Mouse (Mus musculus) liver, embryonic 12.5 days (tissue): ENCODE results near the gene Zfp580. TPM values are rescaled to one million over a fixed set of nuclear protein-coding genes. Genes with fewer than 3 reads are reported as not detected.
"Not testable (repeated sequence)": the region's sequence is repeated elsewhere in the genome, so short reads cannot be mapped to it uniquely, and the experiment has no call there.

ENCODE experiments used
- ATAC-seq: fragments of 200-750 bp; cut with Nextera tagmentation; 2 replicates; pipeline ENCODE4 v1.8.0; 2017; ENCODE audit warnings: moderate number of reproducible peaks, mild to moderate bottlenecking, moderate library complexity
- H3K27ac ChIP-seq: fragments of 300-500 bp; sonication (generic); 2 replicates; pipeline ENCODE4 v1.5.1; 2016; ENCODE audit warnings: mild to moderate bottlenecking
- H3K27me3 ChIP-seq: fragments of 300-500 bp; sonication (generic); replicated peaks from 2 replicates; pipeline ENCODE4 v1.6.1; 2016; ENCODE audit warnings: mild to moderate bottlenecking, moderate library complexity
- H3K36me3 ChIP-seq: fragments of 300-500 bp; sonication (generic); 2 replicates; pipeline ENCODE4 v1.6.1; 2016; ENCODE audit warnings: mild to moderate bottlenecking, moderate library complexity
- H3K4me1 ChIP-seq: fragments of 300-500 bp; sonication (generic); 2 replicates; pipeline ENCODE4 v1.6.1; 2016
- H3K4me2 ChIP-seq: fragments of 300-500 bp; sonication (generic); 2 replicates; pipeline ENCODE4 v1.6.1; 2016; ENCODE audit warnings: mild to moderate bottlenecking, moderate library complexity
- H3K4me3 ChIP-seq: fragments of 300-500 bp; sonication (generic); 2 replicates; pipeline ENCODE4 v1.5.1; 2016; ENCODE audit warnings: mild to moderate bottlenecking, moderate library complexity
- H3K9ac ChIP-seq: fragments of 300-500 bp; sonication (generic); 2 replicates; pipeline ENCODE4 v1.6.1; 2016; ENCODE audit warnings: mild to moderate bottlenecking, moderate library complexity
- H3K9me3 ChIP-seq: fragments of 300-500 bp; sonication (generic); replicated peaks from 2 replicates; pipeline ENCODE4 v1.6.1; 2016; ENCODE audit warnings: mild to moderate bottlenecking, moderate library complexity
- WGBS: fragments of 180-500 bp; shearing (Covaris S2); methylation state at CpG from one replicate; pipeline ENCODE4 v1.1.7; 2016; ENCODE audit not compliant: insufficient replicate concordance; 5-methylcytosine and 5-hydroxymethylcytosine counted together
- polyA plus RNA-seq: library from polyadenylated mRNA; unstranded; fragments of >200 nt; fragmentation: Nextera tagmentation; extraction: Ambion mirVana; gene quantifications from 2 replicates; pipeline ENCODE4 v1.2.1, GENCODE M21; 2016

Gene Zfp580
- polyA plus RNA-seq, 1 experiment from 2014 or later, result 5.2 TPM

- peak overlapping the region; percentile 87 for H3K4me2 ChIP-seq
- H3K36me3 ChIP-seq, result peaks cover 76% of the 10 kb centered on the region
- not testable (repeated sequence) for H3K9me3 ChIP-seq, H3K27me3 ChIP-seq, ATAC-seq
- H3K4me1 ChIP-seq, result peaks cover 80% of the 10 kb centered on the region
- peak overlapping the region; percentile 61; the same call in 1 of the 2 replicates for H3K9ac ChIP-seq
- WGBS, result 42% methylated on average over 9 of the region's 13 CpGs
- peak overlapping the region; percentile 97 for H3K27ac ChIP-seq
- peak overlapping the region; percentile 99 for H3K4me3 ChIP-seq
Observed at GRCm38 (mm10) chr7:5079365-5080009, 28.1 kb downstream of the Zfp580 start.

GRCm38 (mm10) chr7:5080010-5080751, 28.8 kb downstream of the Zfp580 start, which contains the start of gene Epn1:
Gene Epn1, plus strand, starts transcription at chr7:5080235.
- Histone ChIP-seq H3K27me3 (no peaks in the 10 kb centered on the region), H3K4me2 (peak within 1 kb of the TSS; percentile 87), H3K27ac (peak within 1 kb of the TSS; percentile 97), H3K9me3 (no peaks in the 10 kb centered on the region), H3K36me3 (peaks cover 76% of the 10 kb centered on the region), H3K4me1 (peaks cover 80% of the 10 kb centered on the region), H3K4me3 (peak within 1 kb of the TSS; percentile 99), H3K9ac (peak within 1 kb of the TSS; percentile 98)
- ATAC-seq, result peak; percentile 88
- WGBS, result under 1% methylated on average over 80 of the region's 81 CpGs

GRCm38 (mm10) chr7:5080815-5081214, 29.5 kb downstream of the Zfp580 start:
- Histone ChIP-seq H3K4me1 (peaks cover 80% of the 10 kb centered on the region), H3K36me3 (peaks cover 76% of the 10 kb centered on the region), H3K9ac (peak overlapping the region; percentile 98), H3K9me3 (no peaks in the 10 kb centered on the region), H3K27me3 (no peaks in the 10 kb centered on the region), H3K4me3 (peak overlapping the region; percentile 99), H3K27ac (peak overlapping the region; percentile 97), H3K4me2 (peak overlapping the region; percentile 87)
- 10% methylated on average over 6 of the region's 6 CpGs for WGBS
- ATAC-seq, result no peak

GRCm38 (mm10) chr7:5081241-5081640, 29.9 kb downstream of the Zfp580 start:
- no peaks in the 10 kb centered on the region for H3K9me3 ChIP-seq
- H3K4me1 ChIP-seq, result peaks cover 80% of the 10 kb centered on the region
- peak overlapping the region; percentile 98 for H3K9ac ChIP-seq
- H3K27ac ChIP-seq, result peak overlapping the region; percentile 97
- H3K4me3 ChIP-seq, result peak overlapping the region; percentile 99
- WGBS, result 15% methylated on average over 6 of the region's 6 CpGs
- H3K4me2 ChIP-seq, result peak overlapping the region; percentile 87
- ATAC-seq, result peak; percentile 56
- H3K27me3 ChIP-seq, result no peaks in the 10 kb centered on the region
- H3K36me3 ChIP-seq, result peaks cover 77% of the 10 kb centered on the region

GRCm38 (mm10) chr7:5081939-5082338, 30.6 kb downstream of the Zfp580 start:
- Histone ChIP-seq H3K27me3 (no peaks in the 10 kb centered on the region), H3K4me1 (peaks cover 80% of the 10 kb centered on the region), H3K4me2 (peak overlapping the region; percentile 87), H3K9ac (peak overlapping the region; percentile 98), H3K27ac (peak overlapping the region; percentile 97), H3K36me3 (peaks cover 77% of the 10 kb centered on the region), H3K4me3 (peak overlapping the region; percentile 99), H3K9me3 (no peaks in the 10 kb centered on the region)
- whole genome bisulfite sequencing, result 89% methylated on average over 2 of the region's 2 CpGs
- no peak for ATAC-seq

GRCm38 (mm10) chr7:5083325-5084105, 32.2 kb downstream of the Zfp580 start:
- 0 out of 2 replicates have a peak overlapping the region, but pooled peaks have one; percentile 2 for H3K4me3 ChIP-seq
- peaks cover 75% of the 10 kb centered on the region for H3K4me1 ChIP-seq
- peak overlapping the region; percentile 36; the same call in 1 of the 2 replicates for H3K27ac ChIP-seq
- peaks cover 77% of the 10 kb centered on the region for H3K36me3 ChIP-seq
- peak overlapping the region; percentile 87 for H3K4me2 ChIP-seq
- H3K9me3 ChIP-seq, result no peaks in the 10 kb centered on the region
- H3K27me3 ChIP-seq, result no peaks in the 10 kb centered on the region
- ATAC-seq, result no peak
- 79% methylated on average over 18 of the region's 18 CpGs for WGBS
- no peak overlapping the region for H3K9ac ChIP-seq

GRCm38 (mm10) chr7:5085512-5085911, 34.2 kb downstream of the Zfp580 start:
- Histone ChIP-seq H3K27ac (no peak overlapping the region), H3K9me3 (no peaks in the 10 kb centered on the region), H3K4me1 (peaks cover 64% of the 10 kb centered on the region), H3K4me2 (no peak overlapping the region), H3K4me3 (no peak overlapping the region), H3K36me3 (peaks cover 85% of the 10 kb centered on the region), H3K9ac (no peak overlapping the region; the same call in 1 of the 2 replicates), H3K27me3 (no peaks in the 10 kb centered on the region)
- ATAC-seq, result no peak
- 28% methylated on average over 1 of the region's 1 CpGs for WGBS

GRCm38 (mm10) chr7:5086921-5087440, 35.6 kb downstream of the Zfp580 start:
- Histone ChIP-seq H3K9ac (no peak overlapping the region), H3K36me3 (peaks cover 98% of the 10 kb centered on the region), H3K9me3 (no peaks in the 10 kb centered on the region), H3K27ac (no peak overlapping the region), H3K4me3 (no peak overlapping the region), H3K4me1 (peaks cover 56% of the 10 kb centered on the region), H3K27me3 (no peaks in the 10 kb centered on the region), H3K4me2 (no peak overlapping the region)
- no peak for ATAC-seq
- WGBS, result 80% methylated on average over 5 of the region's 5 CpGs

GRCm38 (mm10) chr7:5087886-5088285, 36.5 kb downstream of the Zfp580 start:
- Histone ChIP-seq H3K9me3 (no peaks in the 10 kb centered on the region), H3K9ac (no peak overlapping the region), H3K4me2 (no peak overlapping the region), H3K36me3 (peaks cover 99% of the 10 kb centered on the region), H3K27ac (no peak overlapping the region), H3K27me3 (no peaks in the 10 kb centered on the region), H3K4me1 (peaks cover 47% of the 10 kb centered on the region), H3K4me3 (no peak overlapping the region)
- WGBS, result 80% methylated on average over 4 of the region's 4 CpGs
- no peak for ATAC-seq

GRCm38 (mm10) chr7:5089853-5090252, 38.5 kb downstream of the Zfp580 start:
- Histone ChIP-seq H3K27me3 (no peaks in the 10 kb centered on the region), H3K27ac (no peak overlapping the region), H3K9me3 (no peaks in the 10 kb centered on the region), H3K4me3 (no peak overlapping the region), H3K36me3 (peaks cover 99% of the 10 kb centered on the region), H3K4me1 (peaks cover 27% of the 10 kb centered on the region), H3K9ac (no peak overlapping the region), H3K4me2 (no peak overlapping the region)
- ATAC-seq, result no peak
- 91% methylated on average over 15 of the region's 15 CpGs for WGBS

- Histone ChIP-seq H3K36me3 (peaks cover 99% of the 10 kb centered on the region), H3K9me3 (no peaks in the 10 kb centered on the region), H3K4me1 (peaks cover 16% of the 10 kb centered on the region), H3K9ac (no peak overlapping the region), H3K4me3 (no peak overlapping the region), H3K27me3 (no peaks in the 10 kb centered on the region), H3K27ac (no peak overlapping the region), H3K4me2 (no peak overlapping the region)
- no peak for ATAC-seq
- WGBS, result 87% methylated on average over 15 of the region's 15 CpGs
Observed at GRCm38 (mm10) chr7:5091008-5091728, 39.8 kb downstream of the Zfp580 start.
